Mouse (Mus musculus): ENCODE results near the gene Pard3.

Pard3 gene

GRCm38 (mm10) chr8:127392700-127393099 lies 329.0 kb downstream of the Pard3 start:
- no peak for TF ChIP-seq GATA4 (IDR thresholded peaks at IDR 0.05; ENCODE audit: insufficient replicate concordance, low read length)

DNA sequence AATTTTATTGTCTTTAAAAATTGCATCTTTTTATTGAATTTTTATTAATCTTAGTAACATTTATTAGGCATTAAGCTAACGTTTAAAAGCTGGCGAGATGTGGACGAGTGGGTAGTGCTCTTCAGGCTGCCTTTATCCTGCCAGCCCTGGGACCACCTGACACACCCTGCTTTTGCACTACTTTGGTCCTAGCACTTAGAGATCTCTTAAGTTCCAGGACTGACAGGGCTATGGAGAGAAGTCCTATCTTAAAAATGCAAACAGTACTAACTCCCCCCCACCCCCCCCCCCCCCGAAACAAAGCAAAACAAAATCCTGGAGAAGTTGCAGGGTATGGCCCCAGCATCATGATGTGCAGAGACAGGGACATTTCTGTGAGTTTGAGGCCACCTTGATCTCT lies 331.8 kb downstream of the Pard3 start:
- TF ChIP-seq GATA4 (IDR thresholded peaks at IDR 0.05; ENCODE audit: insufficient replicate concordance, low read length), result no peak

- TF ChIP-seq GATA4 (IDR thresholded peaks at IDR 0.05; ENCODE audit: insufficient replicate concordance, low read length), result no peak
These were observed 342.1 kb downstream of the Pard3 start for GRCm38 (mm10) chr8:127405815-127406214.

DNA sequence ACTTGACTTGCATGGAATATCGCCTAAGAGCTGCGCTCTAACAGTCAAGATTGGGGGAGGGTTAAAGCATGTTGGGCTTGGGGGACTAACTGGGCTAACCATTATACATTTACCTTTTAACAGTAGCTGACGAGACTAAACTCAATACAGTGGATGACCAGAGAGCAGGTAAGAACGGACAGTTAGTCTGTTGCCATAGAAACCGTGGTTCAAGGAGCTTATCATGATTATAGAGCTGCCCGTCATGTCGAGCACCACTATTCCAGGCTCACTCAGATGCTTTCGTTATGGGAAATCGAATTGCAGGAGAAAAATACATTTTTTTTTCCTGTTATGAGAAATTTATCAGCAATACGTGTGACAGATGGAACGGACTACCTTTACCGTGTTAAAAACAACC lies 346.9 kb downstream of the Pard3 start:
- no peak for TF ChIP-seq GATA4 (IDR thresholded peaks at IDR 0.05; ENCODE audit: insufficient replicate concordance, low read length)

DNA sequence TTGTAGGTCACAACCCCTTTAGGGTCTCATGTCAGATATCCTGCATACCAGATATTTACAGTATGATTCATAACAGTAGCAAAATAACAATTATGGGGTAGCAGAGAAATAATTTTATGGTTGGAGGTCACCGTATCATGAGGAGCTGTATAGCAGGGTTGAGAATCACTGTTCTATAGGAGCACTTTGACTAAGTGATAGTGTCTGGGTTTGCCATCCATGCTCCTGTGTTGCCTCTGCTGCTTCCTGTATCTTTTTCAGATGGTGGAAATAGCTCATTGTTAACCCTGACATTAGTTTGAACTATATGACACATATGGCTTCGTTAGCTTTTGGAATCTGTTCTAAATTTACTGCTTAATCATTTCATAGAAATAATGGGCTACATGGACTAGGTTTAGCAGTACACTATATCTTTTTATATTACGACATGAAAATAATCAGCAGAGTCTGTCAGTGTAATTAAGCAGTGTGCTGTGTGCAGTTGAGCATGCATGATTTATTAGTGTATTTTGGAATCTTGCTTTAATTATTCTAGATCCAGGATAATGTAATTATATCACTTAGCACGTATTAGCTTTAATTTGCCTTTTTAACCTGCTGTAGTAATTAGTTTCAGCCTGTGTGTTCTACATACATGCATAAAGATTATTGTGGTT lies 347.6 kb downstream of the Pard3 start:
- TF ChIP-seq GATA4 (IDR thresholded peaks at IDR 0.05; ENCODE audit: insufficient replicate concordance, low read length), result no peak

DNA sequence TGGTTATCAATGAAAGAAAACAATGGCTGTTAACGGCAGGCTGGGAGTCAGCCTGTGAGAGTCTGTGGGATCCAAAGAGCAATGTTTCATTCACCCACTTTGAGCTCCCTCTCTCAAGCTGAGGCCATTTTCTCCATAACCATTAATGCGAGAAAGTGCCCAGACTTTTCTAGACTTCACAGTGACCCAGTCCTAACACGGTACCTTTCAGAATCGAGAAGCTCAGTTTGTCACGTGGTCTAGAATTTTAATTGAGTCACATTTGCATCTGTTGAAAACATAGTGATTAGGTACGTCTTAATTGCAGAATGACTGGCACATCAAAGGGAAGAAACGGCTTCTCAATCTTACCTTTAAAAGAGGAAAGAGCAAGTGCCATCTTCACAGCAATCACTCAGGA lies 359.3 kb downstream of the Pard3 start:
- TF ChIP-seq GATA4 (IDR thresholded peaks at IDR 0.05; ENCODE audit: insufficient replicate concordance, low read length), result no peak

- TF ChIP-seq GATA4 (IDR thresholded peaks at IDR 0.05; ENCODE audit: insufficient replicate concordance, low read length), result no peak
These were observed 360.7 kb downstream of the Pard3 start for GRCm38 (mm10) chr8:127424211-127424916.

DNA sequence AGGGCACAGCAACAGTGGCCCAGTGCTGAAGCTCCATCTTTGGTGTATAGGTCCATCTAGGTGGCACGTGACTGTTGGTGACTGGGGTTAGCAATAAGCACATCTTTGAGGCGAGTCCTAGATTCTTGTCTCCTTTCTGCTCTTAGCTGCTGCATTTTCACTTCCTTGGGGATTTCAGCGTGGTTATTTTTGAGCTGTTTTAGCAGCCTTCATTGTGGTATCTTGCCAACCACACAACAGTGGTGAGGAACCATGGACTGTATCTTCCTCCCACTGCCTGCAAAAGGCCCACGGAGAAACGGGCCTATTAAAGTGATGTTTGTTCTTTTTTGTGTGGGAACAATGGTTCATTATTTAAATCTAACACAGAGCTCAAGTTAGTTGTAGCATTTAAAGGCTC lies 363.2 kb downstream of the Pard3 start:
- TF ChIP-seq GATA4 (IDR thresholded peaks at IDR 0.05; ENCODE audit: insufficient replicate concordance, low read length), result no peak

GRCm38 (mm10) chr8:127428004-127428403 lies 364.3 kb downstream of the Pard3 start:
- TF ChIP-seq GATA4 (IDR thresholded peaks at IDR 0.05; ENCODE audit: insufficient replicate concordance, low read length), result no peak

- no peak for TF ChIP-seq GATA4 (IDR thresholded peaks at IDR 0.05; ENCODE audit: insufficient replicate concordance, low read length)
These were observed 367.5 kb downstream of the Pard3 start for GRCm38 (mm10) chr8:127431236-127431635.

DNA sequence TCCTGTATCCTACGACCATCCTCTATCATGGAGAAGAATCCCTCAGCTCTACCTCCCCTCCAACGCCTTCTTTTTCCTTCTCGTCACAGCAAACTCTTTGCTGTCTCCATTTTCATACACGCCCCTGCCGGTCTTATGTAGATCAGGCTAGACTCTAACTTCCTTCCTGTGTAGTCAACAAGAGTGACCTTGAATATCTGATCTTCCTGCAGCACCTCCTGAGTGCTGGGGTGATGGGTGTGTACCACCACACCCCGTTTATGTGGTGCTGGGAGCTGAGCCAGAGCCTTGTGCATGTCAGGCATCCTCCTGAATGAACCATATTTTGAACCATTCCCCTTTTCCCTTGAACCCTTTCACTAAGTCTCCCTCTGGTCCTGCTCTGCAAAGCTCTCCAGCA lies 372.3 kb downstream of the Pard3 start:
- no peak for TF ChIP-seq GATA4 (IDR thresholded peaks at IDR 0.05; ENCODE audit: insufficient replicate concordance, low read length)

GRCm38 (mm10) chr8:127437613-127438235 lies 374.0 kb downstream of the Pard3 start:
- TF ChIP-seq GATA4 (IDR thresholded peaks at IDR 0.05; ENCODE audit: insufficient replicate concordance, low read length), result no peak

DNA sequence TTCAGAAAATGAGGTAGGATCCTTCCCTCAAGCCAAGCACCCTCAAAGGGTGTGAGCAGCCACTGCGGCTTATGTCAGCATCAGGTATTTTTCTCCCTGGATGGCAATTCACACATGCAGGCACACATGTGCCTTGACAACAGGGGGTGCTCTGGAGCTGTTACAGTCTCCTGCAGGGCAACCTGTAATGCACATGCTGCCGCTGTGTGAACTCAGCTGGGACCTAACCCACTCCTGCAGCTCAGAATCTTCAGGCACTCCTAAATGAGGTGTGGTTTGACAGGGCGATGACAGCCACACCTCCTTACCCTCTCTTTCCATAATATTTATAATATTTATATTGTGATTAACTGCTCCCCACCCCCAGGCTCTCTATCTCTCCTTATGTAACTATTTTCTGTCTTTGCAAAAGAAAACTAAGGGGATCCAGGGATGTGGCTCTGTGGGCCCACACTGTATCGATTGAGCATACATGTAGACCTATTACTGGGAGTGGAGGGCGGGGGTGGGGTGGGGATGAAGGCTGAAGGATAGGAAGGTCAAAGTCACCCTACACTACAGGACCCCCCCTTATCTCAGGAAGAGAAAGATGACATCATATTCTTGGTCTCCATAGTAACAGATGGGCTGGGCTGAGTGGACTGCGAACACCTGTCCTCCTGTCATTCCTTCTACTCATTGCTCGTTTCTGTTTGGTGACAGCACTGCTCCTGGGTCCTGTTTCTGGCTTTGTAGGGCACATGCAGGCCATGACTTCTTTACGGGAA lies 375.1 kb downstream of the Pard3 start:
- no peak for TF ChIP-seq GATA4 (IDR thresholded peaks at IDR 0.05; ENCODE audit: insufficient replicate concordance, low read length)

DNA sequence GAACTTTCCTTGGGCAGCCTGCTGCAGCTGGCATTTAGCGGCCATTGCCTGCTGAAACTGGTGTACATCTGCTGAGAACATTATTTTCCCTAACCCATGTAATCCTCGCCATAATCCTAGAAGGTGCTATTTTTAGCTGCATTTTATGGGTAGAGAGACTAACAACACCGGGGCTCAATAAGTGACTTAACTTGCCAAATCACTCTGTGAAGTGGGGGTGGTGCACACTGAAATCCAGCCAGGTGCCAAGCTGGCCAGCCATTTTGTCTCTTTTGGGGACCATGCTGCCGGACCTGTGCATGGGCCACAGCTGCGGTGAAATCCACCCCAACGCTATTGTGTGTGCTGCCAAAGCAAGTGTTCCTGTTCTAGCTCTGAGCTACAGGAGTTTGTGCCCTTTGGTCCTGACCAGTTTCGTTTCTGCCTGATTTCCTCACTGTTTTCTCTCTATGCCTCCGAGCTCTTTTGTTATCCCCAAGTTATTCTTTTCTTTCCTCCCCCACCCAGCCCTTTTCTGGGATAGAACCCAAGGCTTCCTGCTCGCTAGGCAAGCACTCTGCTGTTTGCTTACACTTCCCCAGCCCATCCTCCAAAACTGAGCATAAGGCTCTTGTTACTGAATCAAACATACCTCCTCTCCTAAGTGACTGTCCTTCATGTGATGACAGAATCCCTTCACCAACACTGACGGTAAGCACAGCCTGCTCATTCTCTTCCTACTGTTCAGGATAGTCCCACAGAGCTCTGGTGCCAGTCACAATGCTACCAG lies 375.9 kb downstream of the Pard3 start:
- TF ChIP-seq GATA4 (IDR thresholded peaks at IDR 0.05; ENCODE audit: insufficient replicate concordance, low read length), result no peak
